Mouse (Mus musculus) hindbrain, embryonic 10.5 days (tissue): ENCODE measurements around the gene Ctdsp2. TPM values are rescaled to one million over a fixed set of nuclear protein-coding genes. Genes with fewer than 3 reads are reported as not detected.

Source experiments
- DNase-seq: peaks from one replicate; pipeline ENCODE4 v3.0.0-alpha.2; 2017; ENCODE audit warnings: low spot score
- H3K27ac ChIP-seq: fragments of 300-500 bp; sonication (generic); 2 replicates; pipeline ENCODE4 v1.5.1; 2016; ENCODE audit warnings: mild to moderate bottlenecking, moderate library complexity
- H3K27me3 ChIP-seq: fragments of 300-500 bp; sonication (generic); 2 replicates; pipeline ENCODE4 v1.6.1; 2016; ENCODE audit warnings: mild to moderate bottlenecking; ENCODE audit not compliant: poor library complexity, insufficient read depth, severe bottlenecking
- H3K36me3 ChIP-seq: fragments of 300-500 bp; sonication (generic); 2 replicates; pipeline ENCODE4 v1.6.1; 2016; ENCODE audit warnings: mild to moderate bottlenecking, moderate library complexity
- H3K4me1 ChIP-seq: fragments of 300-500 bp; sonication (generic); replicated peaks from 2 replicates; pipeline ENCODE4 v1.6.1; 2016; ENCODE audit warnings: mild to moderate bottlenecking
- H3K4me3 ChIP-seq: fragments of 300-500 bp; sonication (generic); 2 replicates; pipeline ENCODE4 v1.5.1; 2016; ENCODE audit warnings: mild to moderate bottlenecking, moderate library complexity
- H3K9me3 ChIP-seq: fragments of 300-500 bp; sonication (generic); 2 replicates; pipeline ENCODE4 v1.6.1; 2016; ENCODE audit warnings: mild to moderate bottlenecking, moderate library complexity
- WGBS: fragments of 180-500 bp; shearing (Covaris S2); methylation state at CpG from one replicate; pipeline ENCODE4 v1.1.7; 2016; 5-methylcytosine and 5-hydroxymethylcytosine counted together
- polyA plus RNA-seq: library from polyadenylated mRNA; unstranded; fragments of >200 nt; fragmentation: Nextera tagmentation; extraction: Ambion mirVana; gene quantifications from 2 replicates; pipeline ENCODE4 v1.2.1, GENCODE M21; 2016

Ctdsp2 gene
- polyA plus RNA-seq, 1 experiment from 2014 or later, result 33.5 TPM

- 83% methylated on average over 4 of the region's 4 CpGs for WGBS
- Histone ChIP-seq H3K36me3 (peaks cover 15% of the 10 kb centered on the region; the same call in 1 of the 2 replicates), H3K27ac (peak overlapping the region; percentile 60), H3K27me3 (no peaks in the 10 kb centered on the region), H3K9me3 (no peaks in the 10 kb centered on the region), H3K4me1 (peaks cover 90% of the 10 kb centered on the region), H3K4me3 (0 out of 2 replicates have a peak overlapping the region, but pooled peaks have one; percentile 4)
- no peak for DNase-seq
Observed at GRCm38 (mm10) chr10:126985127-126985526, 6.6 kb downstream of the Ctdsp2 start.

GRCm38 (mm10) chr10:126985579-126985978, 7.1 kb downstream of the Ctdsp2 start:
- H3K36me3 ChIP-seq, result peaks cover 15% of the 10 kb centered on the region; the same call in 1 of the 2 replicates
- H3K27me3 ChIP-seq, result no peaks in the 10 kb centered on the region
- H3K4me1 ChIP-seq, result peaks cover 90% of the 10 kb centered on the region
- no peak overlapping the region for H3K4me3 ChIP-seq
- H3K27ac ChIP-seq, result no peak overlapping the region; the same call in 1 of the 2 replicates
- DNase-seq, result no peak
- WGBS, result 93% methylated on average over 9 of the region's 9 CpGs
- H3K9me3 ChIP-seq, result no peaks in the 10 kb centered on the region

- Histone ChIP-seq H3K4me3 (0 out of 2 replicates have a peak overlapping the region, but pooled peaks have one; percentile 11), H3K27me3 (no peaks in the 10 kb centered on the region), H3K9me3 (no peaks in the 10 kb centered on the region), H3K36me3 (peaks cover 23% of the 10 kb centered on the region), H3K27ac (peak overlapping the region; percentile 54; the same call in 1 of the 2 replicates), H3K4me1 (peaks cover 82% of the 10 kb centered on the region)
- WGBS, result 70% methylated on average over 4 of the region's 4 CpGs
- DNase-seq, result no peak
Observed at GRCm38 (mm10) chr10:126986541-126986961, 8.0 kb downstream of the Ctdsp2 start.

- WGBS, result 58% methylated on average over 8 of the region's 8 CpGs
Observed at GRCm38 (mm10) chr10:126987183-126988118, 8.9 kb downstream of the Ctdsp2 start.

GRCm38 (mm10) chr10:126988513-126989165, 10.1 kb downstream of the Ctdsp2 start:
- Histone ChIP-seq H3K9me3 (no peaks in the 10 kb centered on the region), H3K4me1 (peaks cover 61% of the 10 kb centered on the region), H3K27me3 (no peaks in the 10 kb centered on the region), H3K4me3 (no peak overlapping the region), H3K27ac (0 out of 2 replicates have a peak overlapping the region, but pooled peaks have one; percentile 3), H3K36me3 (peaks cover 43% of the 10 kb centered on the region)
- WGBS, result 81% methylated on average over 5 of the region's 5 CpGs
- DNase-seq, result no peak

More at GRCm38 (mm10) chr10:126987183-126988118, 8.9 kb downstream of the Ctdsp2 start:
- H3K36me3 ChIP-seq, result peaks cover 32% of the 10 kb centered on the region
- H3K4me1 ChIP-seq, result peaks cover 73% of the 10 kb centered on the region
- no peak overlapping the region for H3K27ac ChIP-seq
- DNase-seq, result no peak
- H3K4me3 ChIP-seq, result 0 out of 2 replicates have a peak overlapping the region, but pooled peaks have one; percentile 6
- no peaks in the 10 kb centered on the region for H3K27me3 ChIP-seq
- no peaks in the 10 kb centered on the region for H3K9me3 ChIP-seq

GRCm38 (mm10) chr10:126990313-126991056, 12.0 kb downstream of the Ctdsp2 start:
- Histone ChIP-seq H3K4me3 (no peak overlapping the region; the same call in 1 of the 2 replicates), H3K4me1 (peaks cover 42% of the 10 kb centered on the region), H3K36me3 (peaks cover 56% of the 10 kb centered on the region), H3K27ac (no peak overlapping the region), H3K27me3 (no peaks in the 10 kb centered on the region), H3K9me3 (no peaks in the 10 kb centered on the region)
- peak; percentile 90 for DNase-seq
- WGBS, result 69% methylated on average over 7 of the region's 7 CpGs

- no peak overlapping the region for H3K4me3 ChIP-seq
- H3K4me1 ChIP-seq, result peaks cover 30% of the 10 kb centered on the region
- H3K27me3 ChIP-seq, result no peaks in the 10 kb centered on the region
- H3K9me3 ChIP-seq, result no peaks in the 10 kb centered on the region
- no peak for DNase-seq
- 80% methylated on average over 3 of the region's 3 CpGs for WGBS
- peaks cover 58% of the 10 kb centered on the region for H3K36me3 ChIP-seq
- H3K27ac ChIP-seq, result no peak overlapping the region
Observed at GRCm38 (mm10) chr10:126991676-126992075, 13.2 kb downstream of the Ctdsp2 start.

GRCm38 (mm10) chr10:126993621-126994020, 15.1 kb downstream of the Ctdsp2 start:
- no peak overlapping the region for H3K4me3 ChIP-seq
- DNase-seq, result no peak
- no peaks in the 10 kb centered on the region for H3K9me3 ChIP-seq
- H3K27ac ChIP-seq, result no peak overlapping the region
- no peaks in the 10 kb centered on the region for H3K27me3 ChIP-seq
- 96% methylated on average over 3 of the region's 3 CpGs for WGBS
- peaks cover 11% of the 10 kb centered on the region for H3K4me1 ChIP-seq
- H3K36me3 ChIP-seq, result peaks cover 71% of the 10 kb centered on the region

GRCm38 (mm10) chr10:126997340-126998113, 19.0 kb downstream of the Ctdsp2 start:
- Histone ChIP-seq H3K4me3 (no peak overlapping the region), H3K27me3 (no peaks in the 10 kb centered on the region), H3K9me3 (no peaks in the 10 kb centered on the region), H3K36me3 (peaks cover 71% of the 10 kb centered on the region), H3K4me1 (no peaks in the 10 kb centered on the region; the same call in 1 of the 2 replicates), H3K27ac (no peak overlapping the region)
- 79% methylated on average over 13 of the region's 13 CpGs for WGBS
- no peak for DNase-seq

GRCm38 (mm10) chr10:127000529-127000928, 22.0 kb downstream of the Ctdsp2 start, which contains the start of gene Avil:
Avil (plus strand) TSS chr10:127000709.
- Histone ChIP-seq H3K4me1 (peaks cover 10% of the 10 kb centered on the region; the same call in 1 of the 2 replicates), H3K27ac (no peak within 1 kb of the TSS), H3K9me3 (no peaks in the 10 kb centered on the region), H3K27me3 (no peaks in the 10 kb centered on the region), H3K4me3 (no peak within 1 kb of the TSS), H3K36me3 (peaks cover 41% of the 10 kb centered on the region)
- 89% methylated on average over 5 of the region's 5 CpGs for WGBS
- DNase-seq, result no peak

- WGBS, result 87% methylated on average over 9 of the region's 9 CpGs
- Histone ChIP-seq H3K4me1 (peaks cover 11% of the 10 kb centered on the region; the same call in 1 of the 2 replicates), H3K36me3 (peaks cover 33% of the 10 kb centered on the region), H3K27ac (no peak overlapping the region), H3K9me3 (no peaks in the 10 kb centered on the region), H3K4me3 (no peak overlapping the region), H3K27me3 (no peaks in the 10 kb centered on the region)
- DNase-seq, result no peak
Observed at GRCm38 (mm10) chr10:127001297-127001696, 22.8 kb downstream of the Ctdsp2 start.
